Mouse (Mus musculus): Measurements from ENCODE around the gene Slamf1.
"Not testable (repeated sequence)": the region's sequence is repeated elsewhere in the genome, so short reads cannot be mapped to it uniquely, and the experiment has no call there.

Gene Slamf1

DNA sequence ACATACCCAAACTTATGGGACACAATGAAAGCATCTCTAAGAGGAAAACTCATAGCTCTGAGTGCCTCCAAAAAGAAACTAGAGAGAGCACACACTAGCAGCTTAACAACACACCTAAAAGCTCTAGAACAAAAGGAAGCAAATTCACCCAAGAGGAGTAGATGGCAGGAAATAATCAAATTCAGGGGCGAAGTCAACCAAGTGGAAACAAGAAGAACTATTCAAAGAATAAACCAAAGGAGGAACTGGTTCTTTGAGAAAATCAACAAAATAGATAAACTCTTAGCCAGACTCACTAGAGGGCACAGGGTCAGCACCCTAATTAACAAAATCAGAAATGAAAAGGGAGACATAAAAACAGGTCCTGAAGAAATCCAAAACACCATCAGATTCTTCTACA is 44.1 kb downstream of the Slamf1 start:
- DNase-seq = not testable (repeated sequence)

DNA sequence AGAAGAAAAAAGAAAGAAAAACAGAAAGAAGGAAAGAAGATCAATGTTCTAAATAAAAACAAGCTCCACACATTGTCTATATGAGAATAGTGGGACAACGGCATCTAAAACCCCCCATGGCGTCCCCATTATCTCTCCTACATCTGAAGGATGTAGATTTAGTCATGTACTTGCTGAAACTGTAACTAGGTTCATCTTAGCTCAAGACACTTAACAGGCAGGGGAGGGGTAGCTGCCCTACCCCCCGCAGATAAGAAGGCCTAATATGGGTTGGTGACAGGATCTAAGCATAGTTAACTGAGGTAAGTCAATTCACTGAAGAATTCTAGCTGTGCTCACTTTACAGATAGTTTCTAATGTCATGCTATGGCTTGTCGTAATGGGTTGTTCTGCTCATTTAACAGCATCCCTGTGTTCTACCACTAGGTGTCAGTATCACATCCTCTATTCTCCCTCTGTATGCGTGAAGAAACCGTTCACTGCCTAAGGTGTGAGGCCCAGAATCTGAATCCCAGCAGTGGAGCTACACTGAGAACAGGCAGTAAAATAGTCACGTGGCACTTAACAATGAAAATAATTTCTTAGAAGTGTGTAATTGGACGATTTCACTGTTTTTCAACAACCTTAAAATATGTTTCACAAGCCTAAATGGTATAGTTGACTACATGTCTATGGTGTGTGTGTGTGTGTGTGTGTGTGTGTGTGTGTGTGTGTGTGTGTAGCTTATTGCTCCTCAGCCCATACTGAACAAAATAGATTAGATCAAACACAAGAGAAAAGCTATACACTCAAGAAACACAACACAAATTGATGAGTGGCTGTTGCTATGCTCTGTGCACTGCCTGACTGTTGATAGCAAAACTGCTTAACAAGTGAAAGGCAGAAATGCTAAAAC is 48.9 kb downstream of the Slamf1 start:
- peak; percentile 19 for DNase-seq

DNA sequence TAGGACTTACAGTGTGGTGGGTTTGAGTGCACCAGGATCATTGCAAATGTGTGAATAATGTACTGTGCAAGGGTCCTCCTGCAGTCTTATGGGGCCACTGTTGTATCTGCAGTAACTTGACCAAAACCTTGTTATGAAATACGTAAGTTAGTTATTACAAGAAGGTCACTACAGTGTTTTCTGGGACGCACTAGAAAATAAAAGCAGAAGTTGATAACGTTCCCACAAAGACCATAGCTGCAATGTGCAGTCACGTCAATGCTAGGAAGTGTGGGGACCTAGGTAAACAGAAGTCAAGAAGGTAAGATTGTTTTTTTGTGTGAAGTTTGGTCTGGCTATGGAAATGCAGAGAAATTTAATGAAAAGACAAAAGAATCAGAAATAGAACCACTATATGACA is 50.1 kb downstream of the Slamf1 start:
- no peak for DNase-seq

GRCm38 (mm10) chr1:171821331-171821730 is 54.4 kb downstream of the Slamf1 start:
- no peak for DNase-seq

- DNase-seq = no peak
Measured at GRCm38 (mm10) chr1:171825462-171825861, 58.5 kb downstream of the Slamf1 start.

DNA sequence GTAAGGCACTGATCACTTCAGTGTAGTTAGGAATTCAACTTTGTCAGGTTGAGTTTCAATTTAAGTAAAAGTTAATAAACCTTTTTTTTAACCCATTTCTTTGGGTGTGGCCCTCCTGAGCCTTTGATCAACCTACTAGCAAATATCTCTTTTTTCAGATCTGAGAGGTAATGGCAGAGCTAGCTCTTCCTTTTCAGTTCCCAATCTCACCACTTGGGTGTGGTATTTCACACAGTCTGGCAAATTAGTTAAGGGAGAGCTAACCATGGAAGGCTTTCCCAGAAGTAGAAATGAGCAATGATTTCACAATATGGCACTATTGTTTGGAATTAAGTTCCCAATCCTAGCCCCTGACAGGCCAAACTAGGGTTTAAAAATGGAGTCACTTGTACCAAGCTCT is 59.2 kb downstream of the Slamf1 start:
- no peak for DNase-seq

- no peak for DNase-seq
Measured at GRCm38 (mm10) chr1:171827674-171828073, 60.7 kb downstream of the Slamf1 start.

GRCm38 (mm10) chr1:171839488-171839887 is 72.6 kb downstream of the Slamf1 start, which contains the start of gene Cd84:
Gene Cd84 (plus strand): TSS chr1:171839697.
- DNase-seq = no peak

DNA sequence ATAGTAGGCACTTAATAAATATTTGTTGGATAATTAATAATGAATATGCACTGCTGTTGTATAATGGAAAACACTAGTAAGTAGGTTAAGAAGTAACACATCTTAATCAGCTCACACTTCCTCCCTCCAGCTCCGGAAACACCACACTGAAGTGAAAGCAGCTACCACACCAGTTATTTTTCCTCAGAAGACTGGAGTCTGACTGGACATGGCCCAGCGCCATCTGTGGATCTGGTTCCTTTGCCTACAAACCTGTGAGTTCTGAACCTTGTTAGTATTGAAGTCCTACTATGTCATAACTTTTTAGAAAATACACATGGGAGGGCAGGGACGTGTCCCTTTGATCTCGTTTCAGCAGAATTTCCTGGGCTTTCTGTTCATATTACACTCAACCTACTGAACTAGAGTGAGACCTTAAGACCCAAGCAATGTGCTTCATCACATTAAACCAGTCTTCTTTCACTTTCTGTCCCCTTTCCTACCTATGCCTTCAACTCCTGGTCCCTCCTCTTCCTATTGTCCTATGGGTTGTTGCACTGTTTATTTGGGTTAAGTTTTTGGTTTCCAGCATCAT is 73.6 kb downstream of the Slamf1 start:
- DNase-seq = no peak

DNA sequence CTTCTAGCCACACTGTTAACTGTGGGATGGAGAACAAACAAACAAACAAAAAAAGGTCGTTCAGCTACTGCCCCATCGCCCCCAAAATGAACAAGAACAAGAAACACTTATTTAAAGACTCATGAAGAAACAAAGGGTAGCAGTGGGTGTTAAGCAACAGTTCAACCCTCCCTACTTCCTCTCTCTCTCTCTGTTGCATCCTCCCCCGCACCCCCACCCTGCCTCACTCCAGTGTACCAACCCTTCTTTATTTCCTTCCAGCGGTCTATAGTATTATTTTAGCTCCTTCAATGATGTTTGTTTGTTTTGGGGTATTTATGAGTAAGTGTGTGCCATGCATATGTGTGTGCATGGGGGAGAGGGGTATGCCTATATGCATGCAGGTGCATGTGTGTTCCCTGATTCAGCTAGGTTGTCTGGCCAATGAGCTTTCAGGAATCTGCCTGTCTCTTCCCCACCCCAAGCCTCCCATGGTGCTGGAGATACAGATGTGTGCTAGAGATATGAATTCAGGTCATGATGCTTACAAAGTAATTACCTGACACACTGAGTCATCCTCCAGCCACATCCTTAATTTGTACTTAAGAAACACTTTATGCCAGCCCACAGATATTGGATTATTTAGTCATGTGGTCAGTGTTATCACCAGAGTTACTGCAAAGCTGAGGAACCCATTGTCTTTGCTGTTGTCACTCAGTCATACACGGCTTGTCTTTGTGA is 78.3 kb downstream of the Slamf1 start:
- DNase-seq = no peak

GRCm38 (mm10) chr1:171848201-171848600 is 81.3 kb downstream of the Slamf1 start:
- DNase-seq = no peak

- no peak for DNase-seq
Measured at GRCm38 (mm10) chr1:171848757-171849156, 81.8 kb downstream of the Slamf1 start.

GRCm38 (mm10) chr1:171849454-171849853 is 82.5 kb downstream of the Slamf1 start:
- no peak for DNase-seq

Measured in kidney, postnatal 10 days (tissue).